Mouse (Mus musculus) midbrain, embryonic 10.5 days (tissue): Measurements from ENCODE around the gene Add3. TPM values are rescaled to one million over a fixed set of nuclear protein-coding genes. Genes with fewer than 3 reads are reported as not detected.

Experiments
- DNase-seq: peaks from one replicate; pipeline ENCODE4 v3.0.0-alpha.2; 2017; ENCODE audit warnings: low spot score
- H3K27ac ChIP-seq: fragments of 300-500 bp; sonication (generic); replicated peaks from 2 replicates; pipeline ENCODE4 v1.5.1; 2016; ENCODE audit warnings: mild to moderate bottlenecking
- H3K27me3 ChIP-seq: fragments of 300-500 bp; sonication (generic); 2 replicates; pipeline ENCODE4 v1.6.1; 2016; ENCODE audit warnings: low read depth, mild to moderate bottlenecking; ENCODE audit not compliant: poor library complexity, severe bottlenecking
- H3K36me3 ChIP-seq: fragments of 300-500 bp; sonication (generic); 2 replicates; pipeline ENCODE4 v1.6.1; 2016; ENCODE audit warnings: mild to moderate bottlenecking, moderate library complexity
- H3K4me1 ChIP-seq: fragments of 300-500 bp; sonication (generic); 2 replicates; pipeline ENCODE4 v1.6.1; 2016
- H3K4me3 ChIP-seq: fragments of 300-500 bp; sonication (generic); 2 replicates; pipeline ENCODE4 v1.5.1; 2016; ENCODE audit warnings: mild to moderate bottlenecking, moderate library complexity
- H3K9me3 ChIP-seq: fragments of 300-500 bp; sonication (generic); replicated peaks from 2 replicates; pipeline ENCODE4 v1.6.1; 2016; ENCODE audit warnings: mild to moderate bottlenecking
- WGBS: fragments of 180-500 bp; shearing (Covaris S2); methylation state at CpG from one replicate; pipeline ENCODE4 v1.1.7; 2016; 5-methylcytosine and 5-hydroxymethylcytosine counted together
- polyA plus RNA-seq: library from polyadenylated mRNA; unstranded; fragments of >200 nt; fragmentation: Nextera tagmentation; extraction: Ambion mirVana; gene quantifications from 2 replicates; pipeline ENCODE4 v1.2.1, GENCODE M21; 2016

Add3 gene
- polyA plus RNA-seq, 1 experiment from 2014 or later, result 50.2 TPM

DNA sequence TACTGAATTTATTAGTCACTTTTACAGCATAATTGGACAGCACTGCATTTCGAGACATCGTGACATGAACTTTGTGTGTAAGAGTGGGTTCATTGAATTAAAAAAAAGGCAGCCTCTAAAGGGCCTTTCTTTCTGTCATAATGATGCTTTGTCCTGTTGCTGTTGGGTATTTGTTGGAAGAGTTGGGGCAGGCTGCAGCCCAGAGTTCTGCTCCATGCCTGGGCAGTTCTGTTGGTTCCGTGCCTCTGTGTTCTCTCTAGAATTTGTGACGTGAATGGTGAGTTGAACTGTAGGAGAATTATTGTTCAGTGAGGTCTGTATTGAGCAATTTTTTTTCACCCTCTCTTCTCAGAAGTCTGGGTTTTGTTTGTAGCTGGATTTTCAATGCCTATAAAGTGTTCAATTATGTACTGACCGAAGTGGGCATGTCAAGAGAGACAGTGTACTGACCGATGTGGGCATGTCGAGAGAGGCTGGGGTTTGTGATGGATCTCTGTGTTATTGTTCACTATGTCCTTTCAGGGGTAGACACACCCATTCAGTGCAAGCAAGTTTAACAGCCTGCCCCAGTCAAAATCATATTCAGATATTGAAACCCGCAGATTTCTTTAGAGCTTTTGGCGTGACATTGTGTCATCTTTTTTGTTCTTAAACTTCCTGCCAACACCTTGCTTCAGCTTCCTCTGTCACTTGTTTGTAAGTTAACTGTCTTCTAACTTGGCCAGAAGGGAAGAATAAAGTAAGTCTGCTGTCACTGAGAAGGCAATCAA is 54.7 kb downstream of the Add3 start:
- Histone ChIP-seq H3K4me1 (peaks cover 6% of the 10 kb centered on the region), H3K9me3 (no peaks in the 10 kb centered on the region), H3K36me3 (peaks cover 6% of the 10 kb centered on the region), H3K4me3 (no peak overlapping the region), H3K27ac (no peak overlapping the region), H3K27me3 (no peaks in the 10 kb centered on the region)
- no peak for DNase-seq
- WGBS, result 87% methylated on average over 9 of the region's 9 CpGs

GRCm38 (mm10) chr19:53196961-53197360 is 56.7 kb downstream of the Add3 start:
- H3K36me3 ChIP-seq, result peaks cover 6% of the 10 kb centered on the region
- H3K27ac ChIP-seq, result no peak overlapping the region
- no peaks in the 10 kb centered on the region for H3K27me3 ChIP-seq
- H3K9me3 ChIP-seq, result no peaks in the 10 kb centered on the region
- DNase-seq, result no peak
- peaks cover 6% of the 10 kb centered on the region for H3K4me1 ChIP-seq
- H3K4me3 ChIP-seq, result no peak overlapping the region
- 93% methylated on average over 10 of the region's 10 CpGs for WGBS

DNA sequence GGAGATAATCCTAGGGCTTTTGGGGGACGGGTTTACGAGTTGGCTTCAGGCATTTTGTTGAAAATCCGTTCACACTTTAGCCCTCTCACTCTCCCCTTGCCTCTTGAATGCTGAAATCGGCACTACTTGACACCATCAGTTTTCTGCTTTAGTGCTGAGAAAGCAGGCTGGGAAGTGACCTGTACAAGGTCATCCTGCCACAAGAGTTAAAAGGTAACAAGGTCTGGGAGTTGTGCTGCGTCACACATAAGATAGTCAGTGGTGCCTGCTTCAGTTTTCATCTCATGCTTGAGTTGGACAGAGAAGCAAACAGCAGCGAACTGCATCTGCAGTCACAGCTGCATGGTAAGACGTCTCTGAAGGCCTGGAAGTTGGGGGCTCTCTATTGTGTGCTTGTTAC is 57.5 kb downstream of the Add3 start:
- WGBS, result 86% methylated on average over 7 of the region's 7 CpGs
- Histone ChIP-seq H3K36me3 (peaks cover 6% of the 10 kb centered on the region), H3K4me1 (peaks cover 6% of the 10 kb centered on the region), H3K4me3 (no peak overlapping the region), H3K27me3 (no peaks in the 10 kb centered on the region), H3K27ac (no peak overlapping the region), H3K9me3 (no peaks in the 10 kb centered on the region)
- DNase-seq, result no peak

- 90% methylated on average over 17 of the region's 17 CpGs for WGBS
- no peaks in the 10 kb centered on the region for H3K27me3 ChIP-seq
- peaks cover 6% of the 10 kb centered on the region for H3K36me3 ChIP-seq
- H3K27ac ChIP-seq, result no peak overlapping the region
- peaks cover 6% of the 10 kb centered on the region for H3K4me1 ChIP-seq
- H3K4me3 ChIP-seq, result no peak overlapping the region
- no peak for DNase-seq
- no peaks in the 10 kb centered on the region for H3K9me3 ChIP-seq
Observed at GRCm38 (mm10) chr19:53198706-53199572, 58.7 kb downstream of the Add3 start.

- no peak for DNase-seq
- 93% methylated on average over 9 of the region's 9 CpGs for WGBS
- Histone ChIP-seq H3K36me3 (peaks cover 6% of the 10 kb centered on the region), H3K27me3 (no peaks in the 10 kb centered on the region), H3K4me3 (no peak overlapping the region), H3K27ac (no peak overlapping the region), H3K9me3 (no peaks in the 10 kb centered on the region), H3K4me1 (no peaks in the 10 kb centered on the region; the same call in 1 of the 2 replicates)
Observed at GRCm38 (mm10) chr19:53199711-53200110, 59.5 kb downstream of the Add3 start.

GRCm38 (mm10) chr19:53202116-53202515 is 61.9 kb downstream of the Add3 start:
- H3K4me3 ChIP-seq, result no peak overlapping the region
- H3K27ac ChIP-seq, result no peak overlapping the region
- H3K4me1 ChIP-seq, result no peaks in the 10 kb centered on the region
- peaks cover 6% of the 10 kb centered on the region for H3K36me3 ChIP-seq
- H3K9me3 ChIP-seq, result no peaks in the 10 kb centered on the region
- no peaks in the 10 kb centered on the region for H3K27me3 ChIP-seq
- no peak for DNase-seq
- 96% methylated on average over 1 of the region's 1 CpGs for WGBS

DNA sequence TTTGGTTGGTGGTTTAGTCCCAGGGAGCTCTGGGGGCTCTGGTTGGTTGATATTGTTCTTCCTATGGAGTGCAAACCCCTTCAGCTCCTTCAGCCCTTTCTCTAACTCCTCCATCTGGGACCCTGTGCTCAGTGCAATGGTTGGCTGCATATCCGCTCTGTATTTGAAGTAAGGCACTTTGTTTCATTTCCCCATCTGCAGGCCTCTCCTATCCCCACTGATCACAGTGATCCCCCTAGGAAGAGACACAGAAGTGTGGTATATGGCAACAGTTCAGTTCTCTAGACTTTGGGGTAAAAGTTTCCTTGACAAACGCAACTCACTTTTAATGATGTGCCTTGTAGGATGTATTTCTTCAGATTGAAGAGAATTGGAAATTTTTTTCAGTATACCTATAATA is 66.7 kb downstream of the Add3 start:
- no peak overlapping the region for H3K4me3 ChIP-seq
- WGBS, result 91% methylated on average over 2 of the region's 2 CpGs
- no peaks in the 10 kb centered on the region for H3K36me3 ChIP-seq
- no peaks in the 10 kb centered on the region for H3K4me1 ChIP-seq
- no peaks in the 10 kb centered on the region for H3K27me3 ChIP-seq
- H3K27ac ChIP-seq, result no peak overlapping the region
- no peak for DNase-seq
- H3K9me3 ChIP-seq, result no peaks in the 10 kb centered on the region

- Histone ChIP-seq H3K4me3 (no peak overlapping the region), H3K27ac (no peak overlapping the region), H3K36me3 (no peaks in the 10 kb centered on the region), H3K27me3 (no peaks in the 10 kb centered on the region), H3K4me1 (no peaks in the 10 kb centered on the region), H3K9me3 (no peaks in the 10 kb centered on the region)
- DNase-seq, result no peak
- 91% methylated on average over 7 of the region's 7 CpGs for WGBS
Observed at GRCm38 (mm10) chr19:53208830-53209229, 68.6 kb downstream of the Add3 start.

- Histone ChIP-seq H3K4me1 (no peaks in the 10 kb centered on the region), H3K27ac (no peak overlapping the region), H3K4me3 (no peak overlapping the region), H3K36me3 (no peaks in the 10 kb centered on the region), H3K27me3 (no peaks in the 10 kb centered on the region), H3K9me3 (no peaks in the 10 kb centered on the region)
- WGBS, result 78% methylated on average over 2 of the region's 2 CpGs
- no peak for DNase-seq
Observed at GRCm38 (mm10) chr19:53210251-53210650, 70.0 kb downstream of the Add3 start.

- Histone ChIP-seq H3K36me3 (peaks cover 14% of the 10 kb centered on the region), H3K4me3 (no peak overlapping the region), H3K27ac (no peak overlapping the region), H3K9me3 (no peaks in the 10 kb centered on the region), H3K27me3 (no peaks in the 10 kb centered on the region), H3K4me1 (no peaks in the 10 kb centered on the region)
- no peak for DNase-seq
- 95% methylated on average over 2 of the region's 2 CpGs for WGBS
Observed at GRCm38 (mm10) chr19:53215352-53215751, 75.1 kb downstream of the Add3 start.

DNA sequence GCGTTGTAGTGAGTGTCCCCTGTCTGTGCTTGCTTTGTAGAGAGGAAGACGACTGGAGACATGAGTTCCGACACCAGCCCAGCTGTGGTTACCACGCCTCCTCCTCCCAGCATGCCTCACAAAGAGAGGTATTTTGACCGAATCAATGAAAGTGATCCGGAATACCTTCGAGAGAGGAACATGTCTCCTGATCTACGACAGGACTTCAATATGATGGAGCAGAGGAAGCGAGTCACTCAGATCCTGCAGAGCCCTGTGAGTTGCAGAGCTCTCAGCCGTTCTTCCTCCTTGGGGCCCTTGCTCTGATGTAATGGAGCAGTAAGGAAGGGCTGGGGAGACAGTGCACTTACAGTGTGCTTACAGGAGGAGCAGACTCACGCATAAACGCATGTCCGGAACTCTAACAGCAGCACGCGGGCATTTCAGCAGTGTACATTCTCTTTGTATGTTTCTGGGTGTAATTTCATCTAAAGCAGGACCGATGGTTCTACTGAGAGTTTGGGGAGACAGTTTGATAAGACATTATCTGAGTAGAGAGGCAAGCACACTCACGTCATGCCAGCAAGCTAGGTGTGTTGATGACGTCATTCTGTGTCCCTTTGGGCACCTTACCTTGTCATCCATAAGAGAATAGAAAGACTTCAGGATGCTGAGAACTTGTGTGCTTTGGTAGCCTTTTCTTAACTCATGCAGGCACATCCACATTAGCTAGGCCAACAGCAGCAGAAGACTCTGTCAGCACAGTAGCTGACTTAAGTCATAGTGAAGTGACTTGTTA is 76.7 kb downstream of the Add3 start:
- Histone ChIP-seq H3K4me1 (no peaks in the 10 kb centered on the region), H3K9me3 (no peaks in the 10 kb centered on the region), H3K4me3 (no peak overlapping the region), H3K36me3 (peaks cover 14% of the 10 kb centered on the region), H3K27ac (no peak overlapping the region), H3K27me3 (no peaks in the 10 kb centered on the region)
- 91% methylated on average over 18 of the region's 18 CpGs for WGBS
- DNase-seq, result no peak

- no peak overlapping the region for H3K27ac ChIP-seq
- H3K9me3 ChIP-seq, result no peaks in the 10 kb centered on the region
- peaks cover 14% of the 10 kb centered on the region for H3K36me3 ChIP-seq
- no peaks in the 10 kb centered on the region for H3K27me3 ChIP-seq
- 92% methylated on average over 8 of the region's 8 CpGs for WGBS
- no peak for DNase-seq
- no peaks in the 10 kb centered on the region for H3K4me1 ChIP-seq
- H3K4me3 ChIP-seq, result no peak overlapping the region
Observed at GRCm38 (mm10) chr19:53217837-53218236, 77.6 kb downstream of the Add3 start.
